Mouse (Mus musculus) liver, postnatal 0 days (tissue): Measurements from ENCODE around the gene Ttll3. TPM values are rescaled to one million over a fixed set of nuclear protein-coding genes. Genes with fewer than 3 reads are reported as not detected.

Experiments
- ATAC-seq: fragments of 200-750 bp; cut with Nextera tagmentation; 2 replicates; pipeline ENCODE4 v1.8.0; 2017; ENCODE audit warnings: mild to moderate bottlenecking, moderate library complexity
- DNase-seq: peaks from one replicate; pipeline ENCODE4 v3.0.0-alpha.2; 2016
- H3K27ac ChIP-seq: fragments of 300-500 bp; sonication (generic); 2 replicates; pipeline ENCODE4 v1.5.1; 2014; ENCODE audit warnings: antibody characterized with exemption, moderate library complexity, mild to moderate bottlenecking, low read depth
- H3K27me3 ChIP-seq: fragments of 300-500 bp; sonication (generic); 2 replicates; pipeline ENCODE4 v1.6.1; 2014; ENCODE audit warnings: low read length, control low read depth, mixed read lengths; ENCODE audit not compliant: insufficient read depth
- H3K36me3 ChIP-seq: fragments of 300-500 bp; sonication (generic); replicated peaks from 2 replicates; pipeline ENCODE4 v1.6.1; 2014; ENCODE audit warnings: mild to moderate bottlenecking, control low read depth, low read length, moderate library complexity, mixed read lengths; ENCODE audit not compliant: insufficient read depth
- H3K4me1 ChIP-seq: fragments of 300-500 bp; sonication (generic); 2 replicates; pipeline ENCODE4 v1.6.1; 2014; ENCODE audit warnings: antibody characterized with exemption, mild to moderate bottlenecking, control low read depth; ENCODE audit not compliant: insufficient read depth
- H3K4me2 ChIP-seq: fragments of 300-500 bp; sonication (generic); 2 replicates; pipeline ENCODE4 v1.6.1; 2014; ENCODE audit warnings: low read depth, mild to moderate bottlenecking, low read length, moderate library complexity, mixed read lengths
- H3K4me3 ChIP-seq: fragments of 300-500 bp; sonication (generic); 2 replicates; pipeline ENCODE4 v1.5.1; 2014; ENCODE audit warnings: low read depth, low read length
- H3K9ac ChIP-seq: fragments of 300-500 bp; sonication (generic); replicated peaks from 2 replicates; pipeline ENCODE4 v1.6.1; 2014; ENCODE audit warnings: mild to moderate bottlenecking, moderate library complexity
- H3K9me3 ChIP-seq: fragments of 300-500 bp; sonication (generic); 2 replicates; pipeline ENCODE4 v1.6.1; 2016; ENCODE audit warnings: mild to moderate bottlenecking, control low read depth, low read length, mixed read lengths
- CTCF ChIP-seq: sonication (generic); IDR thresholded peaks from 2 replicates; pipeline ENCODE4 v1.5.1; 2016; ENCODE audit warnings: antibody characterized with exemption, low read depth
- EP300 ChIP-seq: IDR thresholded peaks from 2 replicates; pipeline ENCODE4 v1.6.1; 2016; ENCODE audit warnings: antibody characterized with exemption, low read depth, mild to moderate bottlenecking
- WGBS: fragments of 180-500 bp; shearing (Covaris S2); extraction: QIAGEN DNeasy Blood & Tissue Kit; methylation state at CpG from one replicate; pipeline ENCODE4 v1.1.7; 2014; ENCODE audit not compliant: insufficient replicate concordance; 5-methylcytosine and 5-hydroxymethylcytosine counted together
- microRNA-seq: library from miRNA; unstranded; fragments of <30 nt; microRNA quantifications from one replicate; pipeline ENCODE4, GENCODE M21; 2016
- polyA plus RNA-seq: library from polyadenylated mRNA; unstranded; fragments of >200 nt; fragmentation: Nextera tagmentation; extraction: Ambion mirVana; gene quantifications from 2 replicates; pipeline ENCODE4 v1.2.1, GENCODE M21; 2015

Gene Ttll3
- polyA plus RNA-seq, 1 experiment from 2014 or later, result 0.83 TPM

GRCm38 (mm10) chr6:113451839-113452238, 62.8 kb downstream of the Ttll3 start:
- Histone ChIP-seq H3K9me3 (no peaks in the 10 kb centered on the region), H3K36me3 (peaks cover 15% of the 10 kb centered on the region), H3K4me1 (no peaks in the 10 kb centered on the region), H3K4me3 (no peak overlapping the region), H3K9ac (no peak overlapping the region), H3K27ac (no peak overlapping the region), H3K27me3 (no peaks in the 10 kb centered on the region), H3K4me2 (no peak overlapping the region)
- ATAC-seq, result no peak
- WGBS, result 86% methylated on average over 2 of the region's 2 CpGs
- DNase-seq, result no peak
- TF ChIP-seq EP300, result no peak
- TF ChIP-seq CTCF, result no peak

GRCm38 (mm10) chr6:113455007-113455406, 65.9 kb downstream of the Ttll3 start:
- Histone ChIP-seq H3K36me3 (no peaks in the 10 kb centered on the region), H3K9me3 (no peaks in the 10 kb centered on the region), H3K27ac (no peak overlapping the region), H3K27me3 (no peaks in the 10 kb centered on the region), H3K4me2 (no peak overlapping the region), H3K4me3 (no peak overlapping the region), H3K9ac (no peak overlapping the region), H3K4me1 (no peaks in the 10 kb centered on the region)
- DNase-seq (no peak), ATAC-seq (no peak)
- TF ChIP-seq EP300 (no peak), CTCF (no peak)
- WGBS, result 28% methylated on average over 5 of the region's 5 CpGs

GRCm38 (mm10) chr6:113457952-113458534, 69.0 kb downstream of the Ttll3 start, which contains the start of gene Il17re:
TSS of gene Il17re (plus strand) at chr6:113458484.
- Histone ChIP-seq H3K4me3 (no peak within 1 kb of the TSS), H3K4me1 (no peaks in the 10 kb centered on the region), H3K27me3 (no peaks in the 10 kb centered on the region), H3K4me2 (no peak within 1 kb of the TSS), H3K9ac (no peak within 1 kb of the TSS), H3K27ac (no peak within 1 kb of the TSS), H3K9me3 (no peaks in the 10 kb centered on the region), H3K36me3 (no peaks in the 10 kb centered on the region)
- WGBS, result 25% methylated on average over 10 of the region's 10 CpGs
- ATAC-seq (no peak), DNase-seq (no peak)
- TF ChIP-seq CTCF, result no peak
- TF ChIP-seq EP300, result no peak

GRCm38 (mm10) chr6:113458635-113459034, 69.6 kb downstream of the Ttll3 start:
- WGBS, result 69% methylated on average over 10 of the region's 10 CpGs
- no peak for TF ChIP-seq CTCF
- TF ChIP-seq EP300, result no peak
- Histone ChIP-seq H3K4me3 (no peak overlapping the region), H3K4me1 (no peaks in the 10 kb centered on the region), H3K9ac (no peak overlapping the region), H3K36me3 (no peaks in the 10 kb centered on the region), H3K4me2 (no peak overlapping the region), H3K27me3 (no peaks in the 10 kb centered on the region), H3K9me3 (no peaks in the 10 kb centered on the region), H3K27ac (no peak overlapping the region)
- DNase-seq, result no peak
- ATAC-seq, result no peak

- Histone ChIP-seq H3K27ac (no peak overlapping the region), H3K9ac (no peak overlapping the region), H3K4me1 (no peaks in the 10 kb centered on the region), H3K36me3 (no peaks in the 10 kb centered on the region), H3K4me3 (no peak overlapping the region), H3K9me3 (no peaks in the 10 kb centered on the region), H3K4me2 (no peak overlapping the region), H3K27me3 (no peaks in the 10 kb centered on the region)
- WGBS, result 67% methylated on average over 7 of the region's 7 CpGs
- no peak for ATAC-seq
- no peak for DNase-seq
- no peak for TF ChIP-seq CTCF
- no peak for TF ChIP-seq EP300
Measured at GRCm38 (mm10) chr6:113464040-113464439, 75.0 kb downstream of the Ttll3 start.

Small RNA genes within 50 kb of the gene (microRNA-seq; reads per million reads assigned to microRNA genes)
- gene Gm24387, result not detected

Other genes with a start within 250 kb of the Ttll3 start
- not detected in 2 replicates for gene Lhfpl4, start 193.9 kb upstream of the Ttll3 start, polyA plus RNA-seq
- 15.1 and 16.1 TPM in 2 replicates for gene Mtmr14, start 151.4 kb upstream of the Ttll3 start, polyA plus RNA-seq
- gene Cpne9, start 107.0 kb upstream of the Ttll3 start, polyA plus RNA-seq, result 0.02 and 0.04 TPM in 2 replicates
- gene Brpf1, start 82.1 kb upstream of the Ttll3 start, polyA plus RNA-seq, result 4.1 and 4.8 TPM in 2 replicates
- 3.8 and 4.2 TPM in 2 replicates for gene Ogg1, start 62.3 kb upstream of the Ttll3 start, polyA plus RNA-seq
- 17.9 and 18.1 TPM in 2 replicates for gene Camk1, start 45.3 kb upstream of the Ttll3 start, polyA plus RNA-seq
- 11.1 and 11.9 TPM in 2 replicates for gene Tada3, start 11.4 kb upstream of the Ttll3 start, polyA plus RNA-seq
- gene Arpc4, start 11.1 kb upstream of the Ttll3 start, polyA plus RNA-seq, result 188 and 198 TPM in 2 replicates
- gene Rpusd3, start 30.1 kb downstream of the Ttll3 start, polyA plus RNA-seq, result 17.1 and 20.5 TPM in 2 replicates
- 5.9 and 8.2 TPM in 2 replicates for gene Cidec, start 46.5 kb downstream of the Ttll3 start, polyA plus RNA-seq
- 49.2 and 49.9 TPM in 2 replicates for gene Jagn1, start 53.3 kb downstream of the Ttll3 start, polyA plus RNA-seq
- gene Il17re, start 69.2 kb downstream of the Ttll3 start, polyA plus RNA-seq, result 0.26 and 0.49 TPM in 2 replicates
- 12.9 and 13.1 TPM in 2 replicates for gene Il17rc, start 82.2 kb downstream of the Ttll3 start, polyA plus RNA-seq
- 13.8 and 14.0 TPM in 2 replicates for gene Creld1, start 94.0 kb downstream of the Ttll3 start, polyA plus RNA-seq
- gene Prrt3, start 112.7 kb downstream of the Ttll3 start, polyA plus RNA-seq, result 0.13 and 0.14 TPM in 2 replicates
- 42.1 and 43.0 TPM in 2 replicates for gene Emc3, start 142.4 kb downstream of the Ttll3 start, polyA plus RNA-seq
- gene Fancd2, start 142.4 kb downstream of the Ttll3 start, polyA plus RNA-seq, result 3.1 and 4.5 TPM in 2 replicates
- gene Fancd2os, start 211.5 kb downstream of the Ttll3 start, polyA plus RNA-seq, result 0.12 and 0.14 TPM in 2 replicates
- gene Brk1, start 215.5 kb downstream of the Ttll3 start, polyA plus RNA-seq, result 88.5 and 88.9 TPM in 2 replicates
- gene Vhl, start 234.7 kb downstream of the Ttll3 start, polyA plus RNA-seq, result 10.0 and 12.9 TPM in 2 replicates
- gene Irak2, start 249.2 kb downstream of the Ttll3 start, polyA plus RNA-seq, result 9.2 and 10.8 TPM in 2 replicates